Mouse (Mus musculus): ENCODE measurements around the gene Nosip. TPM values are rescaled to one million over a fixed set of nuclear protein-coding genes. Genes with fewer than 3 reads are reported as not detected.
A peak's percentile ranks its signal among the peaks of the same experiment; 100 is the strongest.
"Not testable (repeated sequence)": the region's sequence is repeated elsewhere in the genome, so short reads cannot be mapped to it uniquely, and the experiment has no call there.

Gene Nosip
- polyA plus RNA-seq, 1 experiment from 2014 or later: 58.9 TPM

DNA sequence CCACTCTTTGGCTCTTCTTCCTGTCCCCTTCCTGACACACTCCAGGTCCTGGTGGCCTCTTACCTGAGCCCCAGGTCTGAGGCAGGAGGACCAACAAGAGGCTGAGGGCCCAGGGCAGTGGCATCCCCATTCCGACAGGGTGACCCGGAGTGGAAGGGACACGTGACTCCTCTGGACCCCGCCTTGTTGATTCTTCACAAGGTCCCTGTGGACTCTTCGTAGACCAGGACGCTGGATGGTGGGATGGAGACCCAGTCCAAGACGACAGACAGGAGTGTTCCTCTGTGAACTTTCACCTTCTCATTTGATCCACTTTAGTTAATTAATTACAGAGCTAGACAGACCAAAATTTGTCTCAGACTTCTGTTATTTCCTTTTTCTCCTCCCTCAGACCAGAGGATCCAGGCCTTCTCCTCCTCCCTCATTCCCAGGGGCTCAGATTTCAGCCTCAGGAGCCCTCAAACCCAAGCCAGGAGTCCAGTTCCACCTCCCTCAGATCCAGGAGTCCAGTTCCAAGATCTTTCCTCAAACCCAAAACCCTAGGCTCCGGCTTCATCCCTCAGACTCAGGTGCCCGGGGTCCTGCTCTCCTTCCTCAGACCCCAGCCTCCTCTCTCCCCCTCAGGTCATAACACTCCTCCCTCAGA is 40.8 kb downstream of the Nosip start:
- H3K4me2 ChIP-seq: peak overlapping the region; percentile 36
- no peak overlapping the region for H3K4me3 ChIP-seq (ENCODE audit: low read depth, low read length)
- peak overlapping the region; percentile 54 for H3K9ac ChIP-seq (ENCODE audit: low read depth, low read length)
- no peaks in the 10 kb centered on the region for H3K27me3 ChIP-seq (ENCODE audit: control insufficient read depth, insufficient read depth, low read length)
- H3K9me3 ChIP-seq (replicated peaks; ENCODE audit: control insufficient read depth, low read length): no peaks in the 10 kb centered on the region
- no peaks in the 10 kb centered on the region for H3K36me3 ChIP-seq (ENCODE audit: control insufficient read depth, insufficient read depth, low read length)
- H3K4me1 ChIP-seq (ENCODE audit: control insufficient read depth, insufficient read depth, low read length): peaks cover 10% of the 10 kb centered on the region
- peak overlapping the region; percentile 73 for H3K27ac ChIP-seq (ENCODE audit: low read depth, low read length)
- WGBS (ENCODE audit: insufficient replicate concordance): 74% methylated on average over 9 of the region's 9 CpGs
- no peak for ATAC-seq (replicated peaks; ENCODE audit: insufficient number of reproducible peaks, low FRiP score, low TSS enrichment)

DNA sequence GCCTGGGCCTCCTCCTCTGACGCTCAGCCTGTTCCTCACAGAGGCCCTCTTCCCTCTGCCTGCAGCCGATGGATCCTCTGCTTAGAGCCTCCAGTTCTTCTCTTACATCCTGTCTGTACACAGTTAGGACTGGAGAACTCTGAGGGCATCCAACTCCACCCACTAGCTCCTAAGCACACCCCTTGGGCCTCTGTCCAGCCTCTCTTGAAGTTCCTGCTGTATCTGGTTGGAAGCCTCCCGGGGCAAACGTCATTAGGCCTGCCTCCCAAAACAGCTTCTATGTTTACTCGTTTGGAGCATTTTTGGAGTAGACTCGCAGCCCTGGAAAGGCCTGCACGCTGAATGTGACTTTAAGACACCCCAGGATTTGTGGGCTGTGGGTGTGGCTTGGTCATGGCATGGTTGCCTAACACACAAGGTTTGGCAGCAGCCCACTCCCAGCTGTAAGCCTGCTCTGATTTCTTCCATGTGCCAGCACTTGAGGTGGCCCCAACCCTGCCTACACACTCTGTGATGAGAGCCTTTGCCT is 41.5 kb downstream of the Nosip start, which contains the start of gene Fcgrt:
Fcgrt (minus strand) TSS at position 200 of the 529 bp plus-strand sequence.
- peak within 1 kb of the TSS; percentile 73 for H3K27ac ChIP-seq (ENCODE audit: low read depth, low read length)
- peak within 1 kb of the TSS; percentile 54 for H3K9ac ChIP-seq (ENCODE audit: low read depth, low read length)
- peak within 1 kb of the TSS; percentile 36 for H3K4me2 ChIP-seq
- no peaks in the 10 kb centered on the region for H3K36me3 ChIP-seq (ENCODE audit: control insufficient read depth, insufficient read depth, low read length)
- 48% methylated on average over 7 of the region's 7 CpGs for WGBS (ENCODE audit: insufficient replicate concordance)
- H3K9me3 ChIP-seq (replicated peaks; ENCODE audit: control insufficient read depth, low read length): no peaks in the 10 kb centered on the region
- no peaks in the 10 kb centered on the region for H3K27me3 ChIP-seq (ENCODE audit: control insufficient read depth, insufficient read depth, low read length)
- ATAC-seq (replicated peaks; ENCODE audit: insufficient number of reproducible peaks, low FRiP score, low TSS enrichment): peak; percentile 68
- H3K4me1 ChIP-seq (ENCODE audit: control insufficient read depth, insufficient read depth, low read length): peaks cover 10% of the 10 kb centered on the region
- H3K4me3 ChIP-seq (ENCODE audit: low read depth, low read length): no peak within 1 kb of the TSS

DNA sequence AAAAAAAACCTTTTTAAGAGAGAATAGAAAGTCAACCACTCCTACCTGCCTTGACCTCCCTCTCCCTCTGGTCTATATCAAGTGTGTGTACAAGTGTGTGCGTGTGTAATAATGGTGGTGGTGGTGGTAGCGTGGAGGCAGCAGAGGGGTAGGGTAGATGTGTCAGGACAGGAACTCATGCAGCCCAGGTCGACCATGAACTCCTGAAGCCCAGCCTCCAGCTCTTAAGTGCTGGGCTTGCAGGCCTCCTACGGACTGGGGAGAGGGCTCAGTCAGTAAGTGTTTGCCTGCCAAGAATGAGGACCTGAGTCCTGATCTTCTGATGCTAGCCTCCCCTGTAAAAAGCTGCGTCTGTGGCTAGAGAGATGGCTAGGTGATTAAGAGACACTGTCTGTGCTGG is 42.7 kb downstream of the Nosip start:
- H3K4me2 ChIP-seq: no peak overlapping the region
- no peak overlapping the region for H3K9ac ChIP-seq (ENCODE audit: low read depth, low read length)
- H3K9me3 ChIP-seq (replicated peaks; ENCODE audit: control insufficient read depth, low read length): no peaks in the 10 kb centered on the region
- H3K4me1 ChIP-seq (ENCODE audit: control insufficient read depth, insufficient read depth, low read length): peaks cover 10% of the 10 kb centered on the region
- H3K36me3 ChIP-seq (ENCODE audit: control insufficient read depth, insufficient read depth, low read length): no peaks in the 10 kb centered on the region
- H3K27ac ChIP-seq (ENCODE audit: low read depth, low read length): no peak overlapping the region
- 62% methylated on average over 5 of the region's 5 CpGs for WGBS (ENCODE audit: insufficient replicate concordance)
- H3K27me3 ChIP-seq (ENCODE audit: control insufficient read depth, insufficient read depth, low read length): no peaks in the 10 kb centered on the region
- no peak for ATAC-seq (replicated peaks; ENCODE audit: insufficient number of reproducible peaks, low FRiP score, low TSS enrichment)
- H3K4me3 ChIP-seq (ENCODE audit: low read depth, low read length): no peak overlapping the region

DNA sequence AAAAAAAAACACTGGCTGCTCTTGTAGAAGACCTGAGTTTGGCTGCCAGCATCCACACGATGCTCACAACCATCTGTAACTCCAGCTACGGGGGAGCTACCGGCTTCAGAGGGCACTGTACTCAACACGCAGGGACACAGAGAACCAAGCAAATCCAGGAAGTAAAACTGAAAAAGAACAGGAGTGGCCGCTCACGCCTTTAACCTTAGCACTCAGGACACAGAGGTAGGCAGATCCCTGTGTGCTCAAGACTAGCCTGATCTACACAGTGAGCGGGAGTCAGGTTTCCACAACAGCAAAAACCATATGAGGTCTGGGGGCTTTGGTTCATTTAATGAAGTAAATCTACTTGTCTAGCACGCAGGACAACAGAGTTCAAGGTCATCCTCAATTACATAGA is 43.3 kb downstream of the Nosip start:
- WGBS (ENCODE audit: insufficient replicate concordance): 76% methylated on average over 8 of the region's 8 CpGs
- H3K27me3 ChIP-seq (ENCODE audit: control insufficient read depth, insufficient read depth, low read length): no peaks in the 10 kb centered on the region
- H3K27ac ChIP-seq (ENCODE audit: low read depth, low read length): no peak overlapping the region
- H3K4me3 ChIP-seq (ENCODE audit: low read depth, low read length): no peak overlapping the region
- no peaks in the 10 kb centered on the region for H3K9me3 ChIP-seq (replicated peaks; ENCODE audit: control insufficient read depth, low read length)
- H3K4me1 ChIP-seq (ENCODE audit: control insufficient read depth, insufficient read depth, low read length): peaks cover 10% of the 10 kb centered on the region
- no peak for ATAC-seq (replicated peaks; ENCODE audit: insufficient number of reproducible peaks, low FRiP score, low TSS enrichment)
- no peak overlapping the region for H3K9ac ChIP-seq (ENCODE audit: low read depth, low read length)
- no peak overlapping the region for H3K4me2 ChIP-seq
- no peaks in the 10 kb centered on the region for H3K36me3 ChIP-seq (ENCODE audit: control insufficient read depth, insufficient read depth, low read length)

DNA sequence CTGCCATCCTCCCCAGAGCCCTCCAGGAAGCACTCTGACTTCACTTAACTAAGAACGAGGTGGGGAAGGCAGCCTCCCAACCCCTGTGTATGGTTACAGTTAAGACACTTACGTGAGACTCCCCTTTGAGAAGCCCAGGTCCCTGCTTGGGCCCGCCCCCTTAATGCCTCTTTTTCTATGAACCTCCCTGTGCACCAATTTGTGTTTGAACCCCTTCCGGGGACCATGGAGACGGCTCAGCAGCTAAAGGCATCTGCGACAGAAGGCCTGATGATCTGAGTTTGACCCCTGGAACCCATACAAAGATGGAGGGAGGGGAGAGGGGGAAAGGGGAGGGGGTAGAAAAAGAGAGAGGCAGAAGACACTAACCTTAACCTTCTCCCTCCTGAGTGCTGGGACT is 44.2 kb downstream of the Nosip start:
- H3K27ac ChIP-seq (ENCODE audit: low read depth, low read length): no peak overlapping the region
- no peak overlapping the region for H3K4me3 ChIP-seq (ENCODE audit: low read depth, low read length)
- H3K36me3 ChIP-seq (ENCODE audit: control insufficient read depth, insufficient read depth, low read length): no peaks in the 10 kb centered on the region
- no peak overlapping the region for H3K4me2 ChIP-seq
- no peak overlapping the region for H3K9ac ChIP-seq (ENCODE audit: low read depth, low read length)
- ATAC-seq (replicated peaks; ENCODE audit: insufficient number of reproducible peaks, low FRiP score, low TSS enrichment): no peak
- no peaks in the 10 kb centered on the region for H3K9me3 ChIP-seq (replicated peaks; ENCODE audit: control insufficient read depth, low read length)
- no peaks in the 10 kb centered on the region for H3K27me3 ChIP-seq (ENCODE audit: control insufficient read depth, insufficient read depth, low read length)
- peaks cover 10% of the 10 kb centered on the region for H3K4me1 ChIP-seq (ENCODE audit: control insufficient read depth, insufficient read depth, low read length)
- WGBS (ENCODE audit: insufficient replicate concordance): 56% methylated on average over 6 of the region's 6 CpGs

DNA sequence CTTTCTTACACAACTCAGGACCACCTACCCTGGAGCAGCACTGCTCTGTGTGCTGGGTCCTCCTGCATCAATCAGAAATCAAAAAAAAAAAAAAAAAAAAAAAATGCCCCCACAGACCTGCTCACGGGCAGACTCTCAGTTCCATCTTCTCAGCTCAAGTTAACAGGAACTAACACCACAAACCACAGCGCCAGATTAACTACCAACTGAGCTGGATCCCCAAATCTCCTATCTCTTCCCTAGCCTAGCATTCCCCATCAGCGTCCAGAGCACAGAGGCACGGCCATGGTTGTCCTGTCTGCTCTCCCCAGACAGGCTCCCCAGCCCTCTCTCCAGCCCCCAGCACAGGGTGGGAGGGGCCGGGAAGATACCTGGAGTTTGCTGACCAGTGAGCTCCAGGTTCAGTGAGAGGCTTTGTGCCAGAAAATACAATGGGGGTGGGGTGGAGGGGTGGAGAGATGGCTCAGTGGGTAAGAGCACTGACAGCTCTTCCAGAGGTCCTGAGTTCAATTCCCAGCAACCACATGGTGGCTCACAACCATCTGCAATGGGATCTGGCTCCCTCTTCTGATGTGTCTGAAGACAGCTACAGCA is 44.9 kb downstream of the Nosip start:
- no peaks in the 10 kb centered on the region for H3K36me3 ChIP-seq (ENCODE audit: control insufficient read depth, insufficient read depth, low read length)
- H3K4me3 ChIP-seq (ENCODE audit: low read depth, low read length): no peak overlapping the region
- H3K27me3 ChIP-seq (ENCODE audit: control insufficient read depth, insufficient read depth, low read length): no peaks in the 10 kb centered on the region
- no peak overlapping the region for H3K9ac ChIP-seq (ENCODE audit: low read depth, low read length)
- no peak overlapping the region for H3K27ac ChIP-seq (ENCODE audit: low read depth, low read length)
- no peak for ATAC-seq (replicated peaks; ENCODE audit: insufficient number of reproducible peaks, low FRiP score, low TSS enrichment)
- H3K9me3 ChIP-seq (replicated peaks; ENCODE audit: control insufficient read depth, low read length): no peaks in the 10 kb centered on the region
- H3K4me2 ChIP-seq: no peak overlapping the region
- 46% methylated on average over 5 of the region's 5 CpGs for WGBS (ENCODE audit: insufficient replicate concordance)
- H3K4me1 ChIP-seq (ENCODE audit: control insufficient read depth, insufficient read depth, low read length): peaks cover 10% of the 10 kb centered on the region

DNA sequence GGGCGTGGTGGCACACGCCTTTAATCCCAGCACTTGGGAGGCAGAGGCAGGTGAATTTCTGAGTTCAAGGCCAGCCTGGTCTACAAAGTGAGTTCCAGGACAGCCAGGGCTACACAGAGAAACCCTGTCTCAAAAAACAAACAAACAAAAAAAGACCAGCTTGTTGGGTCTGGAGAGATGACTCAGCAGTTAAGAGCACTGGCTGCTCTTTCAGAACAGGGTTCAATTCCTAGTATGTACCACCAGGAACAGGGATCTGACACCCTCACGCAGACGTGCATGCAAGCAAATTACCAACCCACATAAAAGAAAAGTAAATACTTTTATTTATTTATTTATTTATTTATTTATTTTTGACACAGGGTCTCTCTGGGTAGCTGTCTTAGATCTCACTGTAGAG is 47.9 kb downstream of the Nosip start:
- not testable (repeated sequence) for H3K36me3 ChIP-seq (ENCODE audit: control insufficient read depth, insufficient read depth, low read length); H3K27ac ChIP-seq (ENCODE audit: low read depth, low read length); H3K9ac ChIP-seq (ENCODE audit: low read depth, low read length); ATAC-seq (replicated peaks; ENCODE audit: insufficient number of reproducible peaks, low FRiP score, low TSS enrichment); H3K4me1 ChIP-seq (ENCODE audit: control insufficient read depth, insufficient read depth, low read length); H3K4me2 ChIP-seq; H3K9me3 ChIP-seq (replicated peaks; ENCODE audit: control insufficient read depth, low read length); H3K27me3 ChIP-seq (ENCODE audit: control insufficient read depth, insufficient read depth, low read length); H3K4me3 ChIP-seq (ENCODE audit: low read depth, low read length)
- WGBS (ENCODE audit: insufficient replicate concordance): 85% methylated on average over 4 of the region's 4 CpGs

DNA sequence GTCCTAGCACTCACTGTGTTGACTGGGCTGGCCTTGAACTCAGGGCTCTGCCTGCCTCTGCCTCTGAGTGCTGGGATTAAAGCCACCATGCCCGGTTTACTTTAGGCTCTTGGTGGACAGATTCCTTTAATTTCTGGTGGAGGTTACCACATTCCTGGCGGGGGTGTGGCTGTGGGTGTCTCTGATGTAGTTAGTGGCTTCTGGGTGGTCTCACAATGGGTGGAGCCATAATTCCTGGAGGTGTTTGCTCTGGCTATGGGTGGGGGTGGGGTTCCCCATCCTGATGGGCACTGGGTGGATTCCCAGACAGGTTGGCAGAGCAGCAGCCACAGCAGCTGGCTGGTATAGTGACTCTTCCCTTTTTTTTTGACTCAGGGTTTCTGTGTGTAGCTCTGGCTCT is 49.7 kb downstream of the Nosip start:
- H3K9ac ChIP-seq (ENCODE audit: low read depth, low read length): no peak overlapping the region
- H3K9me3 ChIP-seq (replicated peaks; ENCODE audit: control insufficient read depth, low read length): no peaks in the 10 kb centered on the region
- peaks cover 7% of the 10 kb centered on the region; the same call in 1 of the 2 replicates for H3K4me1 ChIP-seq (ENCODE audit: control insufficient read depth, insufficient read depth, low read length)
- 60% methylated on average over 2 of the region's 2 CpGs for WGBS (ENCODE audit: insufficient replicate concordance)
- H3K27me3 ChIP-seq (ENCODE audit: control insufficient read depth, insufficient read depth, low read length): no peaks in the 10 kb centered on the region
- no peak overlapping the region for H3K4me2 ChIP-seq
- ATAC-seq (replicated peaks; ENCODE audit: insufficient number of reproducible peaks, low FRiP score, low TSS enrichment): no peak
- H3K27ac ChIP-seq (ENCODE audit: low read depth, low read length): no peak overlapping the region
- H3K4me3 ChIP-seq (ENCODE audit: low read depth, low read length): no peak overlapping the region
- no peaks in the 10 kb centered on the region for H3K36me3 ChIP-seq (ENCODE audit: control insufficient read depth, insufficient read depth, low read length)

DNA sequence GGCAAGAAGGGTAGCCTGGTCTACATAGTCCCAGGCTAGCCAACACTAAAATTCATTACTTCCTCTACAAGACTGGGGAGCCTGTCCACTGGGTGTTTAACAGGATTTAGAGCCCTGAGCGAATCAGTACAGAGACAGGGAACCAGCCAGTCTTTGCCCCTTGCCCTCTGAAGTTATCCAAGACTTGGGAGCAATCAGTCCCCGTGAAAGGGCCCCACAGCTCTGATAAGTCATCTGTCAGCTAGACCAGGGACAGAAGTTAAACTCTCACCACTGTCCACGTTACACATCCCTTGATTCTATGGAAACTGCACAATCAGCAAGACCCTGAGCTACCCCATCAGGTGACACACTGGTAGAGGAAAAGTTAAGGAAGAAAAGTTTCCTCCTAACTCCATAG is 50.3 kb downstream of the Nosip start:
- no peaks in the 10 kb centered on the region for H3K36me3 ChIP-seq (ENCODE audit: control insufficient read depth, insufficient read depth, low read length)
- H3K27ac ChIP-seq (ENCODE audit: low read depth, low read length): no peak overlapping the region
- no peak for ATAC-seq (replicated peaks; ENCODE audit: insufficient number of reproducible peaks, low FRiP score, low TSS enrichment)
- no peak overlapping the region for H3K4me3 ChIP-seq (ENCODE audit: low read depth, low read length)
- no peaks in the 10 kb centered on the region for H3K9me3 ChIP-seq (replicated peaks; ENCODE audit: control insufficient read depth, low read length)
- H3K9ac ChIP-seq (ENCODE audit: low read depth, low read length): no peak overlapping the region
- no peaks in the 10 kb centered on the region for H3K27me3 ChIP-seq (ENCODE audit: control insufficient read depth, insufficient read depth, low read length)
- no peak overlapping the region for H3K4me2 ChIP-seq
- peaks cover 7% of the 10 kb centered on the region; the same call in 1 of the 2 replicates for H3K4me1 ChIP-seq (ENCODE audit: control insufficient read depth, insufficient read depth, low read length)
- 38% methylated on average over 3 of the region's 3 CpGs for WGBS (ENCODE audit: insufficient replicate concordance)
